Mouse (Mus musculus) lung, postnatal 0 days (tissue): ENCODE results near the gene Rabggtb.

ENCODE experiments used
- CTCF ChIP-seq: IDR thresholded peaks from 2 replicates; pipeline ENCODE4 v1.5.1; 2016; ENCODE audit warnings: antibody characterized with exemption, mild to moderate bottlenecking
- EP300 ChIP-seq: IDR thresholded peaks from 2 replicates; pipeline ENCODE4 v1.6.1; 2016; ENCODE audit warnings: antibody characterized with exemption, mild to moderate bottlenecking, control low read depth

DNA sequence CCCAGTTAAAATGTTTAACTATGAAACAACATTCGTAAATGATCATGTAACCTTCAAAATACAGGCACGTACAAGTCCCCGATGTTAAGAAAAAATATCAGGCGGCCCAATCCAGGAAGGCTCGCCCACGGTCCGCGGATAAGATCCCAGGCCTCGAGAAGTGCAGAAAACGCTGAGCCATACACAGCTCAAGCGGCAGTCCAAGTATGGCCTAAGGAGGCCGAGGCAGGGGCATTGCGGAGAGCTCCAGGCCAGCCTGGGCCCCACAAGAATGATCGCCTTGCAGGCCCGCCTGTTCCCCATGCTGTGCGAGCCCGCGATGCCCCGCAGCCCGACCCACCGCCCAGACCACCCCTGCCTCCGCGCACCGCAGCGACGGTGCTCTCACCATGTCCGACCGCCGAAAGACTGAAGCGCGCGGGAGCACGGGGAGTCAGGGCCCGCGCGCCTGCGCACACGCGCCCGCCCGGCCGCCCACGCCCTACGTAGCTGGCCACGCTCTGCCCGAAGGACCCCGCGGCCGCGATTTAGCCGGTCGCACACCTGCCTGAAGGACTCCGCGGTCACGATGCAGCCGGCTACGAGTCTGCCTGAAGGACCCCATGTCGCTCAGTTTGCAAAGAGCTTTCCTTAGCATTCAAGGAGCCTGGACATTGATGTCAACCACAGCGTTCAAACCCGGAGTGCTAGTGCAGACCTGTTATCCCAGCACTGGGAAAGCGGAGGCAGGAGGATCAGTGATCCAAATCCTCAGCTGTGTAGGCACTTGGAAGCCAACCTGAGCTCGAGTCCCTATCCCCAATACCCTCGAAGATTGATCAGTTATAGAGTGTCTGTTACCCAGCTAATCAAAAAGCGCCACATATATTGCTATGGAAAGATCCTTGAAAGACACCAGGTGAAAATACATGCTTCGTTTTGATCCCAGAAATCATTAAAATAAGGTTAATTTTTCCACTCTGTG is at the start of gene Rabggtb:
- no peak; the same call in 1 of the 2 replicates for TF ChIP-seq CTCF
- TF ChIP-seq EP300 = peak; percentile 60
